Mouse (Mus musculus): Measurements from ENCODE around the gene Ddx39. TPM values are rescaled to one million over a fixed set of nuclear protein-coding genes. Genes with fewer than 3 reads are reported as not detected.

Ddx39 gene
- polyA plus RNA-seq, 1 experiment: not detected

DNA sequence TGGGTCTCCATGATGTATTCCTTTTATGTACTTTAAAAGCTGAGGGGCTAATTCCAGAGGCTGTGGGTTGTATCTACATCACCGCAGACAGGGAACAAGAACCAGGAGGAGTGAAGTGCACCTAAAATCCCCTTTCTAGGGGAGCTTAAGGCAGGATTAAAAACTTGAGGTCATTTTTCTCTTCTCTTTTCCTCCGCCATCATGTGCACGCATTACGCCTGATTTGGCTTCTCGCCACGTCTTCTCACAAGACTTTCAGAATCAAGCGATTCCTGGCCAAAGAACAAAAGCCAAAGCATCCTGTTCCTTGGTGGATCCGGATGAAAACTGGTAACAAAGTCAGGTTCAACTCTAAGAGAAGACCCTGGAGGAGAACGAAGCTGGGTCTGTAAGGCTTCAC is 34.3 kb downstream of the Ddx39 start:
- Histone ChIP-seq H3K4me1 (ENCODE audit: control insufficient read depth, insufficient read depth, low read length) (peaks cover 15% of the 10 kb centered on the region), H3K4me3 (ENCODE audit: insufficient read depth, low read depth, low read length) (no peak overlapping the region), H3K27ac (ENCODE audit: insufficient read depth, low read depth, low read length) (no peak overlapping the region)
- WGBS: 77% methylated on average over 9 of the region's 9 CpGs
- TF ChIP-seq CTCF (IDR thresholded peaks at IDR 0.05; ENCODE audit: insufficient read depth, low read depth, low read length) (no peak), POLR2A (IDR thresholded peaks at IDR 0.05; ENCODE audit: insufficient read depth, low read depth, low read length) (no peak)

GRCm38 (mm10) chr8:83754149-83754548 is 39.2 kb downstream of the Ddx39 start:
- Histone ChIP-seq H3K4me3 (ENCODE audit: insufficient read depth, low read depth, low read length) (no peak overlapping the region), H3K27ac (ENCODE audit: insufficient read depth, low read depth, low read length) (no peak overlapping the region), H3K4me1 (ENCODE audit: control insufficient read depth, insufficient read depth, low read length) (no peaks in the 10 kb centered on the region)
- TF ChIP-seq POLR2A (IDR thresholded peaks at IDR 0.05; ENCODE audit: insufficient read depth, low read depth, low read length) (no peak), CTCF (IDR thresholded peaks at IDR 0.05; ENCODE audit: insufficient read depth, low read depth, low read length) (no peak)
- 56% methylated on average over 3 of the region's 3 CpGs for WGBS

GRCm38 (mm10) chr8:83756273-83756672 is 41.3 kb downstream of the Ddx39 start:
- H3K4me1 ChIP-seq (ENCODE audit: control insufficient read depth, insufficient read depth, low read length): no peaks in the 10 kb centered on the region
- no peak overlapping the region for H3K27ac ChIP-seq (ENCODE audit: insufficient read depth, low read depth, low read length)
- no peak for TF ChIP-seq POLR2A (IDR thresholded peaks at IDR 0.05; ENCODE audit: insufficient read depth, low read depth, low read length)
- TF ChIP-seq CTCF (IDR thresholded peaks at IDR 0.05; ENCODE audit: insufficient read depth, low read depth, low read length): no peak
- H3K4me3 ChIP-seq (ENCODE audit: insufficient read depth, low read depth, low read length): no peak overlapping the region
- 95% methylated on average over 3 of the region's 3 CpGs for WGBS

GRCm38 (mm10) chr8:83757084-83757607 is 42.2 kb downstream of the Ddx39 start:
- Histone ChIP-seq H3K27ac (ENCODE audit: insufficient read depth, low read depth, low read length) (no peak overlapping the region), H3K4me1 (ENCODE audit: control insufficient read depth, insufficient read depth, low read length) (no peaks in the 10 kb centered on the region), H3K4me3 (ENCODE audit: insufficient read depth, low read depth, low read length) (no peak overlapping the region)
- WGBS: 84% methylated on average over 6 of the region's 6 CpGs
- TF ChIP-seq CTCF (IDR thresholded peaks at IDR 0.05; ENCODE audit: insufficient read depth, low read depth, low read length) (no peak), POLR2A (IDR thresholded peaks at IDR 0.05; ENCODE audit: insufficient read depth, low read depth, low read length) (no peak)

DNA sequence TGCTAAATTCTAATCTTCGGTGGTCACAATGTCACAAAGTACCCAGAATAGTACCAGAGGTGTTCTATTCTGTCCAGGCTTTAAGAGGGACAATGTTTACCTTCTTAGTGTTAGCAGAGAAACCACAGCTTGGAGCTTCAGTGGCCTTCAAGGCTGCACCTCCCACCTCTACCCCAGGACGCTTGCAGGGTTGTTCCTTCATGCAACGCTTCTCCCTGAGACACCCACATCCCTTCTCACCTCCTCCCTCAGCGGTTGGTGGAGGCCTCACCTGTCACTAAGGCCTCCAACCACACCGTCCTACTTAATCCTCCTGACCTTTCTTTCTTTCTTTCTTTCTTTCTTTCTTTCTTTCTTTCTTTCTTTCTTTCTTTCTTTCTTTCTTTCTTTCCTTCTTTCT is 43.3 kb downstream of the Ddx39 start:
- no peaks in the 10 kb centered on the region for H3K4me1 ChIP-seq (ENCODE audit: control insufficient read depth, insufficient read depth, low read length)
- TF ChIP-seq CTCF (IDR thresholded peaks at IDR 0.05; ENCODE audit: insufficient read depth, low read depth, low read length) (no peak), POLR2A (IDR thresholded peaks at IDR 0.05; ENCODE audit: insufficient read depth, low read depth, low read length) (no peak)
- no peak overlapping the region for H3K27ac ChIP-seq (ENCODE audit: insufficient read depth, low read depth, low read length)
- H3K4me3 ChIP-seq (ENCODE audit: insufficient read depth, low read depth, low read length): no peak overlapping the region
- WGBS: 86% methylated on average over 5 of the region's 5 CpGs

- no peak overlapping the region for H3K4me3 ChIP-seq (ENCODE audit: insufficient read depth, low read depth, low read length)
- WGBS: 67% methylated on average over 2 of the region's 2 CpGs
- H3K27ac ChIP-seq (ENCODE audit: insufficient read depth, low read depth, low read length): no peak overlapping the region
- TF ChIP-seq CTCF (IDR thresholded peaks at IDR 0.05; ENCODE audit: insufficient read depth, low read depth, low read length): no peak
- no peak for TF ChIP-seq POLR2A (IDR thresholded peaks at IDR 0.05; ENCODE audit: insufficient read depth, low read depth, low read length)
- H3K4me1 ChIP-seq (ENCODE audit: control insufficient read depth, insufficient read depth, low read length): no peaks in the 10 kb centered on the region
Observed at GRCm38 (mm10) chr8:83759231-83759759, 44.3 kb downstream of the Ddx39 start.

GRCm38 (mm10) chr8:83764116-83764515 is 49.1 kb downstream of the Ddx39 start:
- Histone ChIP-seq H3K27ac (ENCODE audit: insufficient read depth, low read depth, low read length) (no peak overlapping the region), H3K4me3 (ENCODE audit: insufficient read depth, low read depth, low read length) (no peak overlapping the region), H3K4me1 (ENCODE audit: control insufficient read depth, insufficient read depth, low read length) (no peaks in the 10 kb centered on the region)
- TF ChIP-seq POLR2A (IDR thresholded peaks at IDR 0.05; ENCODE audit: insufficient read depth, low read depth, low read length): no peak
- TF ChIP-seq CTCF (IDR thresholded peaks at IDR 0.05; ENCODE audit: insufficient read depth, low read depth, low read length): no peak
- 95% methylated on average over 8 of the region's 8 CpGs for WGBS

DNA sequence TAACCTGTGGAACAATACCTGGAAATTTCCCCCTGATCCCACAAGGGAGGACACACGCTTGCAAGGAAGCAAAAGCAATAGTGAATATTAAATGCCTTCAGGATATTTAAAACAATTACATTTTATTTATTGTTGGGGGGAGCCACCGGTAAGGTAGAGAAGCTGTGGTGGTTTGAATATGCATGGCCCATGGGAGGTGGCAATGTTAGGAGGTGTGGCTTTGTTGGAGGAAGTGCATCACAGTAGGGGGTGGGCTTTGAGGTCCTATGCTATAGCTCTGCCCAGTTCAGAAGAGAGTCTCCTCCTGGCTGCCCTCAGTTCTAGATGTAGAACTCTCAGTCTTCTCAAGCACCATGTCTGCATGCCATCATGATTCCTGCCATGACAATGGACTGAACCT is 49.7 kb downstream of the Ddx39 start:
- Histone ChIP-seq H3K4me3 (ENCODE audit: insufficient read depth, low read depth, low read length) (no peak overlapping the region), H3K4me1 (ENCODE audit: control insufficient read depth, insufficient read depth, low read length) (no peaks in the 10 kb centered on the region), H3K27ac (ENCODE audit: insufficient read depth, low read depth, low read length) (no peak overlapping the region)
- 96% methylated on average over 2 of the region's 2 CpGs for WGBS
- no peak for TF ChIP-seq CTCF (IDR thresholded peaks at IDR 0.05; ENCODE audit: insufficient read depth, low read depth, low read length)
- TF ChIP-seq POLR2A (IDR thresholded peaks at IDR 0.05; ENCODE audit: insufficient read depth, low read depth, low read length): no peak

- Histone ChIP-seq H3K4me3 (ENCODE audit: insufficient read depth, low read depth, low read length) (no peak overlapping the region), H3K4me1 (ENCODE audit: control insufficient read depth, insufficient read depth, low read length) (no peaks in the 10 kb centered on the region), H3K27ac (ENCODE audit: insufficient read depth, low read depth, low read length) (no peak overlapping the region)
- no peak for TF ChIP-seq POLR2A (IDR thresholded peaks at IDR 0.05; ENCODE audit: insufficient read depth, low read depth, low read length)
- no peak for TF ChIP-seq CTCF (IDR thresholded peaks at IDR 0.05; ENCODE audit: insufficient read depth, low read depth, low read length)
Observed at GRCm38 (mm10) chr8:83765663-83766062, 50.7 kb downstream of the Ddx39 start.

DNA sequence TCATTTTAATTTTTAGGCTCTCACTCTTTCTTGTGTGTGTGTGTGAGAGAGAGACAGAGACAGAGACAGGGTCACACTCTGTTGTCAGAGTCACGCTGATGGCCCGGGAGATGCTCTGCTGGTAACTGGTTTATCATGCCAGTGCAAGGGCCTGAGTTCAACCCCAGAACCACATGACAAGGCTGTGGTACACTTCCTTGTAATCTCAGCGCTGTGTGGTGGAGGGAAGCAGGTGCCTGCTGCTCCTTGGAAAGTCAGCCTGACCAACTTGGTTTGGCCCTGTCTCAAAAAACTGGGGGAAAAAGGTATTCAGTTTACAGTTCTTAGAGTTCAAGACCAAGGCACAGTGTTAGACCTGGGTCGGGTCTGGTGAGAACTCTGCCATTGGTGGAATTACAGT is 52.5 kb downstream of the Ddx39 start:
- 92% methylated on average over 4 of the region's 4 CpGs for WGBS
- Histone ChIP-seq H3K4me3 (ENCODE audit: insufficient read depth, low read depth, low read length) (no peak overlapping the region), H3K27ac (ENCODE audit: insufficient read depth, low read depth, low read length) (no peak overlapping the region), H3K4me1 (ENCODE audit: control insufficient read depth, insufficient read depth, low read length) (peaks cover 1% of the 10 kb centered on the region)
- TF ChIP-seq CTCF (IDR thresholded peaks at IDR 0.05; ENCODE audit: insufficient read depth, low read depth, low read length): no peak
- TF ChIP-seq POLR2A (IDR thresholded peaks at IDR 0.05; ENCODE audit: insufficient read depth, low read depth, low read length): no peak

Data from olfactory bulb, adult 2 months (tissue).